Mouse (Mus musculus): Measurements from ENCODE around the gene Mb. TPM values are rescaled to one million over a fixed set of nuclear protein-coding genes. Genes with fewer than 3 reads are reported as not detected.

Gene Mb
- total and polyA plus RNA-seq, 3 experiments = 16,399 to 20,311 (median 17,740) TPM

- 74% methylated on average over 6 of the region's 6 CpGs for WGBS
- no peak for TF ChIP-seq CTCF (IDR thresholded peaks at IDR 0.05)
- no peak for TF ChIP-seq EP300 (IDR thresholded peaks at IDR 0.05; ENCODE audit: insufficient read depth, low read depth, low read length)
- no peak for TF ChIP-seq POLR2A (IDR thresholded peaks at IDR 0.05; ENCODE audit: insufficient read depth, low read depth, low read length)
- Histone ChIP-seq H3K4me3 (no peak overlapping the region), H3K27ac (no peak overlapping the region), H3K27me3 (ENCODE audit: control insufficient read depth, insufficient read depth, low read length) (no peaks in the 10 kb centered on the region), H3K9ac (ENCODE audit: low read depth, low read length) (no peak overlapping the region), H3K4me1 (ENCODE audit: control insufficient read depth, insufficient read depth, low read length) (peaks cover 21% of the 10 kb centered on the region), H3K36me3 (ENCODE audit: control insufficient read depth, insufficient read depth, low read length) (peaks cover 2% of the 10 kb centered on the region; the same call in 1 of the 2 replicates), H3K79me2 (replicated peaks; ENCODE audit: control insufficient read depth, insufficient read depth, low read length) (no peaks in the 10 kb centered on the region)
- intact Hi-C loops (cut with DNase I) = no loop called here
- DNase-seq = no peak
These were observed 15.9 kb downstream of the Mb start for GRCm38 (mm10) chr15:77034526-77034925.

- no peaks in the 10 kb centered on the region for H3K79me2 ChIP-seq (replicated peaks; ENCODE audit: control insufficient read depth, insufficient read depth, low read length)
- WGBS = 81% methylated on average over 3 of the region's 3 CpGs
- H3K36me3 ChIP-seq (ENCODE audit: control insufficient read depth, insufficient read depth, low read length) = no peaks in the 10 kb centered on the region
- TF ChIP-seq POLR2A (IDR thresholded peaks at IDR 0.05; ENCODE audit: insufficient read depth, low read depth, low read length) (no peak), EP300 (IDR thresholded peaks at IDR 0.05; ENCODE audit: insufficient read depth, low read depth, low read length) (no peak), CTCF (IDR thresholded peaks at IDR 0.05) (no peak)
- H3K4me1 ChIP-seq (ENCODE audit: control insufficient read depth, insufficient read depth, low read length) = peaks cover 11% of the 10 kb centered on the region
- intact Hi-C loops (cut with DNase I) = no loop called here
- no peak overlapping the region for H3K9ac ChIP-seq (ENCODE audit: low read depth, low read length)
- H3K27ac ChIP-seq = no peak overlapping the region
- no peak overlapping the region for H3K4me3 ChIP-seq
- no peak for DNase-seq
- H3K27me3 ChIP-seq (ENCODE audit: control insufficient read depth, insufficient read depth, low read length) = no peaks in the 10 kb centered on the region
These were observed 19.2 kb downstream of the Mb start for GRCm38 (mm10) chr15:77031271-77031670.

- TF ChIP-seq EP300 (IDR thresholded peaks at IDR 0.05; ENCODE audit: insufficient read depth, low read depth, low read length) = peak; percentile 89
- peak; percentile 44; the same call in 1 of the 2 replicates for TF ChIP-seq POLR2A (IDR thresholded peaks at IDR 0.05; ENCODE audit: insufficient read depth, low read depth, low read length)
- TF ChIP-seq CTCF (IDR thresholded peaks at IDR 0.05) = peak; percentile 96
- peaks cover 7% of the 10 kb centered on the region for H3K4me1 ChIP-seq (ENCODE audit: control insufficient read depth, insufficient read depth, low read length)
- DNase-seq = peak in 1 of 2 experiments; percentile 73
- intact Hi-C loops (cut with DNase I) = loop anchor here (2.0 to 5.0 kb wide), 2 partner anchors 25 to 38 kb away; no protein-coding TSS in a partner anchor
- H3K36me3 ChIP-seq (ENCODE audit: control insufficient read depth, insufficient read depth, low read length) = no peaks in the 10 kb centered on the region
- no peaks in the 10 kb centered on the region for H3K27me3 ChIP-seq (ENCODE audit: control insufficient read depth, insufficient read depth, low read length)
- no peak overlapping the region for H3K9ac ChIP-seq (ENCODE audit: low read depth, low read length)
- H3K27ac ChIP-seq = peak overlapping the region; percentile 88
- H3K79me2 ChIP-seq (replicated peaks; ENCODE audit: control insufficient read depth, insufficient read depth, low read length) = no peaks in the 10 kb centered on the region
- H3K4me3 ChIP-seq = no peak overlapping the region
- 21% methylated on average over 7 of the region's 7 CpGs for whole genome bisulfite sequencing
These were observed 21.0 kb downstream of the Mb start for GRCm38 (mm10) chr15:77029331-77029991.

GRCm38 (mm10) chr15:77027675-77028074, 22.8 kb downstream of the Mb start:
- WGBS = 58% methylated on average over 6 of the region's 6 CpGs
- intact Hi-C loops (cut with DNase I) = loop anchor here (2.0 to 5.0 kb wide), 2 partner anchors 23 to 40 kb away; no protein-coding TSS in a partner anchor
- Histone ChIP-seq H3K79me2 (replicated peaks; ENCODE audit: control insufficient read depth, insufficient read depth, low read length) (no peaks in the 10 kb centered on the region), H3K9ac (ENCODE audit: low read depth, low read length) (peak overlapping the region; percentile 47; the same call in 1 of the 2 replicates), H3K27ac (peak overlapping the region; percentile 88), H3K27me3 (ENCODE audit: control insufficient read depth, insufficient read depth, low read length) (no peaks in the 10 kb centered on the region), H3K4me3 (no peak overlapping the region), H3K36me3 (ENCODE audit: control insufficient read depth, insufficient read depth, low read length) (no peaks in the 10 kb centered on the region), H3K4me1 (ENCODE audit: control insufficient read depth, insufficient read depth, low read length) (peaks cover 9% of the 10 kb centered on the region)
- DNase-seq = peak; percentile 43 to 67
- TF ChIP-seq POLR2A (IDR thresholded peaks at IDR 0.05; ENCODE audit: insufficient read depth, low read depth, low read length) = 0 out of 2 replicates have a peak, but pooled peaks have one; percentile 13
- TF ChIP-seq EP300 (IDR thresholded peaks at IDR 0.05; ENCODE audit: insufficient read depth, low read depth, low read length) = peak; percentile 81
- TF ChIP-seq CTCF (IDR thresholded peaks at IDR 0.05) = no peak

GRCm38 (mm10) chr15:77027117-77027516, 23.4 kb downstream of the Mb start:
- no peak overlapping the region for H3K4me3 ChIP-seq
- TF ChIP-seq CTCF (IDR thresholded peaks at IDR 0.05) = no peak
- TF ChIP-seq POLR2A (IDR thresholded peaks at IDR 0.05; ENCODE audit: insufficient read depth, low read depth, low read length) = peak; percentile 59
- TF ChIP-seq EP300 (IDR thresholded peaks at IDR 0.05; ENCODE audit: insufficient read depth, low read depth, low read length) = 0 out of 2 replicates have a peak, but pooled peaks have one; percentile 47
- H3K27ac ChIP-seq = peak overlapping the region; percentile 88
- H3K4me1 ChIP-seq (ENCODE audit: control insufficient read depth, insufficient read depth, low read length) = peaks cover 9% of the 10 kb centered on the region
- H3K9ac ChIP-seq (ENCODE audit: low read depth, low read length) = peak overlapping the region; percentile 47
- no peaks in the 10 kb centered on the region for H3K79me2 ChIP-seq (replicated peaks; ENCODE audit: control insufficient read depth, insufficient read depth, low read length)
- H3K27me3 ChIP-seq (ENCODE audit: control insufficient read depth, insufficient read depth, low read length) = no peaks in the 10 kb centered on the region
- 73% methylated on average over 3 of the region's 3 CpGs for WGBS
- DNase-seq = peak in 1 of 2 experiments; percentile 45
- no peaks in the 10 kb centered on the region for H3K36me3 ChIP-seq (ENCODE audit: control insufficient read depth, insufficient read depth, low read length)
- intact Hi-C loops (cut with DNase I) = loop anchor here (5.0 kb wide), 1 partner anchor 40 kb away; no protein-coding TSS in a partner anchor

Data from heart, adult 2 months (tissue).